Mouse (Mus musculus) spleen, adult 2 months (tissue): Measurements from ENCODE around the gene Vwa8.

Experiments
- CTCF ChIP-seq: fragments of 200-500 bp; IDR thresholded peaks from 2 replicates; pipeline ENCODE4 v1.5.1; 2011; ENCODE audit warnings: mild to moderate bottlenecking, inconsistent platforms; ENCODE audit not compliant: insufficient read depth, insufficient read length, insufficient replicate concordance; ENCODE audit errors: extremely low read depth
- POLR2A ChIP-seq: fragments of 200-500 bp; IDR thresholded peaks from 2 replicates; pipeline ENCODE4 v1.6.1; 2011; ENCODE audit warnings: low read depth, low read length, inconsistent platforms

DNA sequence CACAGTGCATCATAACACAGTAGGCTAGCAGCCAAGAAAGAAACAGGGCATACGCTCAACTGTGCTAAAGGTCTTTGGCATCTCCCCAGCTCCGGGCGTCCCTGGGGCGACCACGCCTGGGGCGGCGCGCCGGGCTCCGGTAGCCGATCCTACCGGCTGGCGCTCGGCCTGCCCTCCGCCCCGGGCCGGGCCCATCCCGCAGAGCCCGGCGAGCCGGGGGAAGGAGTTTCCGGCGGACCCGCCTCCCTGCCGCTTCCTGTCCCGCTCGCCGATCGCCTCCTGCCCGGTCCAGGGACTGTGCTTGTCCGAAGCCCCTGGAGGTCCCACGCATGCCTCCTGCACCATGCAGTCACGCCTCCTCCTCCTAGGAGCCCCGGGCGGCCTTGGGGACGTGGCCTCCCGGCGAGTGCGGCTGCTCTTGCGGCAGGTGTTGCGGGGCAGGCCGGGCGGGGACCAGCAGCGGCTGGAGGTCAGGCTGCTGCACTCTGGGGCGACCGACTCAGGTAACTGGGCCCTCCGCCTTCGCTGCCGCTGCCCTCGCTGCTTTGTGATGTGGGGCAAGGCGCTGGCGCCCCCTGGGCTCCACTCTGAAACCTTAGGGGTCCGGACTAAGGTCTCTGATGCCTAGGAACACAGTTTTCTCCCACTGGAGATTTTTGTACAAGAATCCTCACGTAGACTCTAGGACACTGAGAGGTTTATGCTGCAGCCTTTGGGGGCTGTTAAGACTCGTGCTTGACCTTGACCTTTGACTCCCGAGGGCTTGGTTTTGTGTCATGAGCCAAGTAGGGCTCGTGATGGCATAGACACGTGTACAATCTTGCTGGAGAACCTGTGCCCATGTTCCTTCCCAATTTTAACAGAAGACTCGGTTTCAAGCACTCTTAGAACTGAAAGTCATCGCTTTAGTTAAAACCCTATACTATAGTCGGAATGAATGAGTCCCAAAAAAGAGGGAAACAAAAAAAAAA, at the start of gene Vwa8:
- TF ChIP-seq CTCF, result peak; percentile 44; the same call in 1 of the 2 replicates
- TF ChIP-seq POLR2A, result no peak
